Mouse (Mus musculus): ENCODE measurements around the gene Fam168b. TPM values are rescaled to one million over a fixed set of nuclear protein-coding genes. Genes with fewer than 3 reads are reported as not detected.

The Fam168b gene
- polyA plus RNA-seq (2015; fragmentation: Nextera tagmentation; extraction: Ambion mirVana), result 124 and 127 TPM in 2 replicates

GRCm38 (mm10) chr1:34842887-34843618, at the start of gene Fam168b:
Gene Fam168b (minus strand): TSS chr1:34843065.
- 1% methylated on average over 58 of the region's 59 CpGs for WGBS
- Histone ChIP-seq H3K4me1 (replicated peaks) (peaks cover 39% of the 10 kb centered on the region), H3K9ac (peak within 1 kb of the TSS; percentile 95), H3K36me3 (peaks cover 2% of the 10 kb centered on the region; the same call in 1 of the 2 replicates), H3K27me3 (0 out of 2 replicates have a peak, but pooled peaks cover 2% of the 10 kb centered on the region), H3K4me2 (peak within 1 kb of the TSS; percentile 88), H3K9me3 (no peaks in the 10 kb centered on the region), H3K4me3 (peak within 1 kb of the TSS; percentile 74), H3K27ac (peak within 1 kb of the TSS; percentile 98)
- ATAC-seq (ENCODE audit: low FRiP score), result peak; percentile 88

DNA sequence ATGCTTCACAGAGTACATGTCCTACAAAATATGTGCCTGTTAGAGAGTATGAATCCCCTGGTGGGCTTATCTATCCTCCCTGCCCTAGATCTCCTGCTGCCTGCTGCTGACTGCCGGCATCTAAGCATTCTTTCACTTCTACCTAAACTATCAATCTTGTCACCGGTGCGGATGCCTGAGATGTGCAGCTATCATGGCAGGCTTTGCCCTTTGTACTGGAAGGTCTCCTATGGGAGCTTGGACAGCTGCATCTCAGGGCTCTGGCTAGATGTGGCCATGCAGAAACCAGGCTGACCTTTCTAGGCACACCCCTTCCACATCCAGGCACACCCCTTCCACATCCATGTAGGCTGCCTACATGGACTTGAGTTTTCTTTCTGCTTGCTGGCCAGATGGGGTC, 49.6 kb upstream of the Fam168b start:
- Histone ChIP-seq H3K27me3 (0 out of 2 replicates have a peak, but pooled peaks cover 4% of the 10 kb centered on the region), H3K27ac (no peak overlapping the region), H3K9me3 (no peaks in the 10 kb centered on the region), H3K4me2 (no peak overlapping the region), H3K9ac (no peak overlapping the region), H3K4me1 (replicated peaks) (peaks cover 6% of the 10 kb centered on the region; the same call in 1 of the 2 replicates), H3K36me3 (no peaks in the 10 kb centered on the region), H3K4me3 (no peak overlapping the region)
- no peak for ATAC-seq (ENCODE audit: low FRiP score)
- WGBS, result 63% methylated on average over 3 of the region's 3 CpGs

DNA sequence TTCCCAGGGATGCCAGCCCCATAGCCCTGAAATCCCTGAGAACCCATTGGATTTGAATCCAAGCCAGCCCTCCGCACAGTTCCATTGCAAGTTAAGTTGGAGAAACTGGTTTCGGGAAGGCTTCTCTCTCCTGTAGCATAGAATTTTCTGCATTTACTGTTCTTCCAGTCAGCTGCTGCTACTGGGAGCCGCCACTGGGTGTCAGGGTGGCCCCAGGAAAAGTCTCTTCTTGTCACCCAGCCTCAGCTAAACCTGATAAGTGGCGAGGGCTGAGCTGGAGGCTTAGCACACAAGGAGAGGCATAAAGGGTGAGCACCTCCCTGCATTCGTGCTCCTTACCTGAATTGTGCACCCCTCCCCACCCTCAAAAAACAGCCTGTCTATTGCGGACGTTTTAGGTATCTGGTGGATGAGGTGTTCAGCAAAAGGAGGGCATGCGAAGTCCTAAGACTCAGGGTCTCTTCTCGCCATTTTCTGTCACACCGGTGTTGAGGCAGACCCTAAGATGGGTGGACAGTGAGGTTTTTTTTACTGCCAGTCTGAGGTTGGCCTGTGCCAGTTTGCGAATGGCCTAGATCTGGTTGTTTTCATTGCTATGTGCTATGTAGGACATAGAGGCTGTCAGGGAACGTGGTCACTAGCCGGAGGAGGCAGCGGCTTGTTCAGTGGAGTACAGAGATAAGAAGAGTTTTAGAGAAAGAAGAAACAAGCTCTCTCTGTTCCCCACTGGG, 48.9 kb upstream of the Fam168b start:
- no peak overlapping the region for H3K27ac ChIP-seq
- H3K9me3 ChIP-seq, result no peaks in the 10 kb centered on the region
- peak; percentile 87 for ATAC-seq (ENCODE audit: low FRiP score)
- H3K4me3 ChIP-seq, result no peak overlapping the region
- no peak overlapping the region for H3K9ac ChIP-seq
- H3K4me2 ChIP-seq, result no peak overlapping the region
- 60% methylated on average over 14 of the region's 14 CpGs for WGBS
- H3K4me1 ChIP-seq (replicated peaks), result peaks cover 6% of the 10 kb centered on the region; the same call in 1 of the 2 replicates
- H3K27me3 ChIP-seq, result 0 out of 2 replicates have a peak, but pooled peaks cover 4% of the 10 kb centered on the region
- no peaks in the 10 kb centered on the region for H3K36me3 ChIP-seq

- H3K27me3 ChIP-seq, result no peaks in the 10 kb centered on the region
Measured at GRCm38 (mm10) chr1:34883776-34884175, 40.9 kb upstream of the Fam168b start.

DNA sequence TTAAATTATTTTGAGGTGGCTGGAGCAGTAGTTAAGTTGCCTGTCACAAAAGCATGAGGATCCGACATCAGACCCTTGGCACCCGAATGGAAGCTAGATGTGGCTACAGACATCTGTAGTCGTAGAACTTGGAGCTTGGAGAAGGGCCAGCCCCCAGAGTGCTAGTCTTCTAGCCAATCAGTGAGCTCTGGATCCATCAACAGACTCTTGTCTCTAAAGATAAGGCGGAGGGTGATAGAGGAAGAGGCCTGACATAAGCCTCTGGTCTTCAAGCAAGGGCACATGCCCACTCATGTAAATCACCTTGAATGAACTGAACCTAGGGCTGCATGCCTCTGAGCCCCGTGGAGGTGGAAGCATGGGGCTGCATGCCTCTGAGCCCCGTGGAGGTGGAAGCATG, 36.7 kb upstream of the Fam168b start:
- WGBS, result 88% methylated on average over 6 of the region's 6 CpGs
- H3K9me3 ChIP-seq, result peaks cover 8% of the 10 kb centered on the region; the same call in 1 of the 2 replicates
- no peak overlapping the region for H3K9ac ChIP-seq
- H3K36me3 ChIP-seq, result peaks cover 71% of the 10 kb centered on the region
- H3K27ac ChIP-seq, result no peak overlapping the region
- ATAC-seq (ENCODE audit: low FRiP score), result no peak
- H3K4me3 ChIP-seq, result no peak overlapping the region
- no peak overlapping the region for H3K4me2 ChIP-seq
- H3K4me1 ChIP-seq (replicated peaks), result no peaks in the 10 kb centered on the region
- no peaks in the 10 kb centered on the region for H3K27me3 ChIP-seq

More at GRCm38 (mm10) chr1:34883776-34884175, 40.9 kb upstream of the Fam168b start:
- ATAC-seq (ENCODE audit: low FRiP score), result no peak
- Histone ChIP-seq H3K9ac (no peak overlapping the region), H3K4me1 (replicated peaks) (no peaks in the 10 kb centered on the region), H3K4me2 (no peak overlapping the region), H3K27ac (no peak overlapping the region), H3K36me3 (peaks cover 33% of the 10 kb centered on the region), H3K9me3 (peaks cover 8% of the 10 kb centered on the region; the same call in 1 of the 2 replicates), H3K4me3 (no peak overlapping the region)

- no peak for ATAC-seq (ENCODE audit: low FRiP score)
- no peaks in the 10 kb centered on the region for H3K27me3 ChIP-seq
- H3K36me3 ChIP-seq, result peaks cover 92% of the 10 kb centered on the region
Measured at GRCm38 (mm10) chr1:34873551-34873950, 30.7 kb upstream of the Fam168b start.

GRCm38 (mm10) chr1:34871170-34871569, 28.3 kb upstream of the Fam168b start:
- Histone ChIP-seq H3K36me3 (peaks cover 81% of the 10 kb centered on the region), H3K4me1 (replicated peaks) (no peaks in the 10 kb centered on the region)
- no peak for ATAC-seq (ENCODE audit: low FRiP score)

More at GRCm38 (mm10) chr1:34873551-34873950, 30.7 kb upstream of the Fam168b start:
- no peak overlapping the region for H3K9ac ChIP-seq
- H3K4me1 ChIP-seq (replicated peaks), result no peaks in the 10 kb centered on the region
- no peaks in the 10 kb centered on the region for H3K9me3 ChIP-seq
- H3K27ac ChIP-seq, result no peak overlapping the region
- no peak overlapping the region for H3K4me2 ChIP-seq
- no peak overlapping the region for H3K4me3 ChIP-seq
- WGBS, result 89% methylated on average over 5 of the region's 5 CpGs

DNA sequence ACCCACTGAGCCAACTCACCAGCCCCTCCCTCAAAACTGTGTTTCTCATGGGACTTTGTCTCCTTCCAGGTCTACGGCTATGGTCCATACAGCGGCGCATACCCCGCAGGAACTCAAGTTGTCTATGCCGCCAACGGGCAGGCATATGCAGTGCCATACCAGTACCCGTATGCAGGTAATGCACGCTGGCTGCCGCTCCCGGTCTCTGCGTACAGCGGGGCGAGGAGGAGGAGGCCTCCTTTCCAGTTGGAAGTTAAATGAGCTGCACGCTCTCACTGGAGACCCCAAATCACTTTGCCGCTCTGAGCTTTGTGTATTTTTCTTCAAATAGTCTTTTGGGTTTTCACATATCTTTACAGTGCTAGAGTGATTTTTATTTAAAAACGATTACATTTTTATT, 26.4 kb upstream of the Fam168b start:
- Histone ChIP-seq H3K36me3 (peaks cover 81% of the 10 kb centered on the region), H3K4me3 (no peak overlapping the region), H3K27ac (no peak overlapping the region), H3K4me1 (replicated peaks) (no peaks in the 10 kb centered on the region), H3K9ac (no peak overlapping the region), H3K27me3 (no peaks in the 10 kb centered on the region), H3K4me2 (no peak overlapping the region), H3K9me3 (no peaks in the 10 kb centered on the region)
- WGBS, result 97% methylated on average over 16 of the region's 16 CpGs
- ATAC-seq (ENCODE audit: low FRiP score), result no peak

More at GRCm38 (mm10) chr1:34871170-34871569, 28.3 kb upstream of the Fam168b start:
- no peaks in the 10 kb centered on the region for H3K9me3 ChIP-seq
- H3K9ac ChIP-seq, result no peak overlapping the region
- 92% methylated on average over 9 of the region's 9 CpGs for WGBS
- H3K27me3 ChIP-seq, result no peaks in the 10 kb centered on the region
- no peak overlapping the region for H3K4me3 ChIP-seq
- H3K27ac ChIP-seq, result no peak overlapping the region
- H3K4me2 ChIP-seq, result no peak overlapping the region

DNA sequence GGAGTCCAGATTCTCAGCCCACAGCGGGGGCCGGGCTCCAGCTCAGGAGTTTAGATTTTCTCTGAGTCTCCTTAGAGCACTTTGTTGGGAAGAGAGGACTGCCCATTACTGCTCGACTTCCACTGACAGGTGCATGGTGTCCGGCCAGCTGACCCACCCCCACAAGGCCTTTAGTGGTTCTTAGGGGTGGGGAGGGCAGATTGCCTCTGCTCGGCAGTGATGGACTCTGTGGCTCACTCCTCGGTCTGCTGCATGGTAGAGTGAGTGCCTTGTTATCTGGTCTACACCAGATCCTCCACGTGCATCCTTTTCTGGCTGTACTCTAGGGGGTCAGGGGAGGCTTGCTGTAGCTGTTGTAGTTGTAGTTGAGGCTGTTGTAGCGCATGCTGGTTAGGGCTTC, 25.5 kb upstream of the Fam168b start:
- Histone ChIP-seq H3K9me3 (no peaks in the 10 kb centered on the region), H3K4me1 (replicated peaks) (no peaks in the 10 kb centered on the region), H3K4me2 (no peak overlapping the region), H3K36me3 (peaks cover 83% of the 10 kb centered on the region), H3K9ac (no peak overlapping the region), H3K4me3 (no peak overlapping the region), H3K27me3 (no peaks in the 10 kb centered on the region), H3K27ac (no peak overlapping the region)
- 89% methylated on average over 8 of the region's 8 CpGs for WGBS
- ATAC-seq (ENCODE audit: low FRiP score), result no peak

- WGBS, result 94% methylated on average over 5 of the region's 5 CpGs
- no peak overlapping the region for H3K9ac ChIP-seq
- H3K4me1 ChIP-seq (replicated peaks), result no peaks in the 10 kb centered on the region
- no peaks in the 10 kb centered on the region for H3K9me3 ChIP-seq
- no peak for ATAC-seq (ENCODE audit: low FRiP score)
- H3K27me3 ChIP-seq, result no peaks in the 10 kb centered on the region
- H3K36me3 ChIP-seq, result peaks cover 83% of the 10 kb centered on the region
- no peak overlapping the region for H3K4me3 ChIP-seq
- H3K27ac ChIP-seq, result no peak overlapping the region
- H3K4me2 ChIP-seq, result no peak overlapping the region
Measured at GRCm38 (mm10) chr1:34867574-34867955, 24.7 kb upstream of the Fam168b start.

DNA sequence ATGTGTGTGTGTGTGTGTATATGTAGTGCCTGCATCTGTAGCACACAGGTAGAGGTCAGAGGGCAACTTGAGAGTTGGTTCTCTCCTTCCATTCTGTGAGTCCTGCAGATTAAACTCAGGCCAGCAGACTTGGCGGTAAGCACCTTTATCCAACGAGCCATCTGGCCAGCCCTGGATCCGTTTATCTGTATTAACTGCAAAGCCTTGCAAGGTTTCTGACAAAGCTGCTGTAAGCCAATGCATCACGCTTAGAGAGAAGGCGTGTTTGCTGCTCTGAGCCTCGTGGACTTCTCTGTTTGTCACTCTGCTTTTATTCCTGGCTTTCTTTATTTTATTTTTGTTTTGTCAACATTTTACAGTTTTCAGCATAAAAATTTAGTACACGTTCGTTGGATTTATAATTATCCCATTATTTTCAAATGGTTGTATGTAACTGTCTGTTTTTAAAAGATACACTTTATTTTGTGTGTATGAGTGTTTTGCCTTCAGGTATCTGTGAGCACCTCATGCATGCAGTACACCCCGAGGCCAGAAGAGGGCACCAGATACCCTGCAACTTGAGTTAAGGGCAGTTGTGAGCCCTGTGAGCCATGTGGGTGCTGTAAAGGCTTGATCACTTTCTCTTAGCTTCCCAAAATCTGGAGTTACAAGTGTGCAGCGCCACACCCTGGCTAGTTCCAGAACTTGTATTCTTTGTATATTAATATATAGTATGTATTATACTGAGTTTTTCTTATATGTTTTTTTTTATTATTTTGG, 24.1 kb upstream of the Fam168b start:
- H3K9ac ChIP-seq, result no peak overlapping the region
- peaks cover 86% of the 10 kb centered on the region for H3K36me3 ChIP-seq
- H3K4me1 ChIP-seq (replicated peaks), result no peaks in the 10 kb centered on the region
- no peak for ATAC-seq (ENCODE audit: low FRiP score)
- H3K4me3 ChIP-seq, result no peak overlapping the region
- WGBS, result 60% methylated on average over 10 of the region's 10 CpGs
- no peak overlapping the region for H3K4me2 ChIP-seq
- H3K27ac ChIP-seq, result no peak overlapping the region
- H3K27me3 ChIP-seq, result no peaks in the 10 kb centered on the region
- H3K9me3 ChIP-seq, result no peaks in the 10 kb centered on the region

GRCm38 (mm10) chr1:34865866-34866265, 23.0 kb upstream of the Fam168b start:
- Histone ChIP-seq H3K9me3 (no peaks in the 10 kb centered on the region), H3K9ac (no peak overlapping the region), H3K27me3 (no peaks in the 10 kb centered on the region), H3K36me3 (peaks cover 79% of the 10 kb centered on the region), H3K4me2 (no peak overlapping the region), H3K4me3 (no peak overlapping the region), H3K4me1 (replicated peaks) (no peaks in the 10 kb centered on the region), H3K27ac (no peak overlapping the region)
- WGBS, result 87% methylated on average over 9 of the region's 9 CpGs
- no peak for ATAC-seq (ENCODE audit: low FRiP score)
